Mouse (Mus musculus): ENCODE measurements around the gene Nes.

The Nes gene

GRCm38 (mm10) chr3:87970939-87971488, at the start of gene Nes:
Gene Nes, plus strand, starts transcription at chr3:87971078.
- DNase-seq = peak; percentile 68

- DNase-seq = no peak
Observed at GRCm38 (mm10) chr3:87924996-87925395, 45.9 kb upstream of the Nes start.

- DNase-seq = no peak
Observed at GRCm38 (mm10) chr3:87927452-87927851, 43.4 kb upstream of the Nes start.

DNA sequence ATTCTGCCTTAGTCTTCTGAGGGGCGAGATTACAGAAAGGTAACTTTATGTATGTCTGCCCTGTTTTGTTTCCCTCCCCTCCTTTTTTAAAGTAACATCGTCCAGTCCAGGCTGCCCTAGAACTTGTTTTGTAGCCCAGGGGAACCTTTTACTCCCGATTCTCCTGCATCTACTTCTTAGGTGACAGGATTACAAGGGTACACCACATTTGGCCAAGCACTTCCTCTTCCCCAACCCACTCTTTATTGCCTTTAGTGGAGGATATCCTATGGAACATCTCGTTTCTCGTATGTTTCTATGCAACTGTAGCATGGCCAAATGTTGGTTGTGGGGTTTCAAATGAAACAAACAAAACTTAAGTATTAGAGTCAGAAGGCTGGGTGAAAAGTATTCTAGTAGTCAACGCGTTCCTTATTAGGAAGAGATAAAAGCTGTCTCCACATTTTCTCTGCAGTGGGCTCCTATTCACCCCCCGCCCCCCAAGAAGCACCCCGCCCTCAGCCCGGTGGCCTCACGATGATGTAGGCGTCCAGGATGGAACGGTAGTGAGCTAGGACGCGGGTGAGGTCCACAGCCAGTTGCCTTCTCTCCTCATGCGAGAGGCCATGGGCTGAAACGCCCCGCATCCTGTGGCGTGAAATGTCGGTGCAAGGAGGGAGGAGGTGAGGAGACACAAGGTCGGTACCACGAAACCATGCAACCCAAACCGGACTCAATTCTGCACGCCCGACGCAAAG, 41.4 kb upstream of the Nes start:
- DNase-seq = no peak

DNA sequence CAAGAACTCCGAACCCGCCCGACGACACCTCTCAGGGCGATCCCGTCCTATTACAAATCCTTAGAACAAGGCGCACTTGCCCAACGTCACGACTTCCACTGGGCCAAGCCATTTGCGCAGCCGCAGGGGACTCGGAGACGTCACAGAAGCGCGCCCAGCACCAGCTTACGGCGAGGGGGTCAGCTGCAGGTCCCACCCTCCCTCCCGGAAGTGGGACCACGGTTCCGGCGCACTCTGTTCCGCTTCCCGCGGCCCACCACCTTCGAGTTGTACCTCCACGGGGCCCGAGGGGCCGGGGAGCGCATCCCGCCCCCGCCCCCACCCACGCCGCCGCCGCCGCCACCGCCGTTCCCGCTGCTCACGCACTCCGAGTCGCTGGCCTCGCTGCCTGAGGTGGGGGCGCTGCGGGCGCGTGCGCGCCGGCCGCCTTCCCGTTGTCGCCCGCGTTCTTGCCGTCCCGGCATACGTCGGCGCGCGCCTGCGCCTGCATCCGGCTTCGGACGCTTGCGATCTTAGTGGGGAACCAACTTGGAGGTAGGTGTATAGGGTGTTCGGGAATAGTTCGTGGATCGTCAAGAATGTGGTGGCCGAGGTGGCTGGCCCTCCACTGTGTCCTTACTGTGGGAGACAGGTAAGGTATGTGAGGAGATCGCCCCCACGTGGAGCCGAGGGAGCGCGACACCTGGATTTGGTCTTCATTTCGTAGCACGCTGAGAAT, 40.6 kb upstream of the Nes start, which contains the start of the genes Isg20l2 and Rrnad1:
Isg20l2 (plus strand) TSS at position 237 of the 718 bp plus-strand sequence.
Rrnad1 (minus strand) TSS at position 640 of the 718 bp plus-strand sequence.
- DNase-seq = peak; percentile 96

DNA sequence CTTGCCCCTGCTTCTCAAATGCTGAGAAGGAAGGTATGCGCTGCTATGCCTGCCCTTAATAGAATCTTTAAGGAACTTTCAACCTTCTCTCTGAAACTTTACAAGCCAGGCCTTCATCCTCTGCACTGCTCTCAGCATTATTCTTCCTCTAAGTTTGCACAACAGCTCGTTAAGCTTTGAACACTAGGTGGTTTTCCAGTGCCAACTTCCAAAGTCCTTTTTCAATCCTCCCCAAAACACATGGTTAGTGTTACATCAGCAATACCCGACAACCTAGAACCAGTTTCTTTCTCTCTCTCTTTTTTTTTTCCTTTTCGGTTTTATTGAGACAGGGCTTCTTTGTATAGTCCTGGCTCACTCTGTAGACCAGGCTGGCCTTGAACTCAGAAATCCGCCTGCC, 36.9 kb upstream of the Nes start:
- DNase-seq = no peak

- DNase-seq = no peak
Observed at GRCm38 (mm10) chr3:87934501-87934900, 36.4 kb upstream of the Nes start.

DNA sequence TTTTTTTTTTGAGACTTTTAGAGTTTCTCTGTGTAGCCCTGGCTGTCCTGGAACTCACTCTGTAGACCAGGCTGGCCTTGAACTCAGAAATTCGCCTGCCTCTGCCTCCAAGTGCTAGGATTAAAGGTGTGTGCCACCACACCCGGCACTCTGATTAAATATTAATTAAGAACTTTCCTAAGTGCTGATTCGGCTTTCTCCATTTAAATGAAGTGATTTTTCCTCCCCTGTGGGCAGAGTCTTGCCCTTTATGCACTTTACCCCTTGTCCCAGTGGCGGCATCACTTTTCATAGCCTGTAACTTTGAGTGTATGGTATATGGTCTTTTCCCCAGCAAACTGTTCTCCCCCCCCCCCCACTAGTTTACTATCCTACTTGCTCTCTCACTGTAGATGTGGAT, 35.7 kb upstream of the Nes start:
- DNase-seq = no peak

GRCm38 (mm10) chr3:87935776-87936175, 35.1 kb upstream of the Nes start:
- peak; percentile 77 for DNase-seq

DNA sequence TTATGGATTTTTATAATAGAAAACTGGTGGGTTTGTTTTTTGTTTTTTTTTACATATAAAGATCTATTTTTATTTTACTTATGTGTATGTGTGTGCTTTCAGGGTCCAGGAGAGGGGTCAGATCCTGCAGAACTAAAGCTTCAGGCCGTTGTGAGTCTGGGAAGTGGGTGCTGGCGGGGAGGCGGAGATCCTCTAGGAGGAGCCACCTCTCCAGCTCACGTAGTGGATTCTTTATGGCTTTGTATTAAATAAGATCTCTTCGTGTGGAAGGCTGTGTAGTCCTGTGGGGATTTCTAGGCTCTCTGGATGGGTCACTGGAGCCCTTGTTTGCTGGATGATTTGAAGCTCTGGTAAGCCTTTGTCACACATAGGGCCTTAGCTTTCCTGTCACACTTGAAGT, 30.3 kb upstream of the Nes start:
- no peak for DNase-seq

DNA sequence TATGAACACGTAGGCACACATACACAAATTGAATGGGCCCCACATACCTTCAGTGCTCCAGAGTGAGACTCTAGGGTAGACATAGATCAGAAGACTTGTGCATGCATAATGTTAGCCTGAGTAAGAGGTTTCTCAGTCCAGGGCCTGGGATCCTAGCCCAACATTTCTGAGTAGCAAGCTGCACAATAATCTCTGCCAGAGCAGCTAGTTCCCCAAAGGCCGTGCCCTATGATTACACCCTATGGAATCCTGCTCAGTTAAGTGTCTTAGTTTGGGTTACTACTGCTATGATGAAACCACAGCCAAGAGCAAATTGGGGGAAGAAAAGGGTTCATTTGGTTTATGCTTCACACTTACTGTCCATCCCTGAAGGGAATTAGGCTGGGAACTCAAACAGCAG, 28.4 kb upstream of the Nes start:
- DNase-seq = no peak

- DNase-seq = no peak
Observed at GRCm38 (mm10) chr3:87943586-87943985, 27.3 kb upstream of the Nes start.

DNA sequence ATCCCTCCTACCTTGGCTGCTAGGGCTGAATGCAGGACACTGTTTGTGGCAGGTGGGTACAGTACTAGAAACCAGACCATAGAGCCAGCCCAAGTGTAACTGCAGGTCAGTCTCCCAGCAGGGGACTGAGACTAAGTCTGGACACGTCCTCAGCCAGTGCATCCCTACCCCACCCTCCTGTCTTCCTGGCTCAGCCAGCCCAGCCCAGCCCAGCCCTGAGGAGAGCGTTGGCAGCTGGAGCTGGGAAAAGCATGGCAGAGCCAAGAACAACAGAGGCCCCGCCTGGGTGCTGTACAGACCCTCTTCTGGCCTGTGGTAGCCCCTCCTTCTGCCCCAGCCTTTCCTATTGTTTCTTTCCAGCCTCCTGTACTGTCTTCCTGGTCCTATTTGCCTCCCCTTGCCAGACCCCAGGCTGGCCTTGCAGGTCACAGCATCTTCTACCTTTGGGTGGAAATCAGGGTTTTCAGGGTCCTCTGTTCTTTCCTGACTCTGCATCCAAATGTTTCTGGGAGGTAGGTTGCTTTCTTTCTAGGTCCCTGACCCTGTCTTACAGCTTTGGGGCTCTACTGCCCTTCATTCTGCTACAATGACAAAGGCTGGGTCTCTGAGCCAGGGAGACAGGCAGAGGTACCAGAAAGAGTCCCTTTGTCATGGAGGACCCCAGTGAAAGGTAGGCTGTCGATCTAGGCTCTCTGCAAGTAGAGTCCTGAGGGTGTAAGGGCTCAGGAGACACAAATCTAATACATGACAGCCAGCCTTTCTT, 25.9 kb upstream of the Nes start:
- DNase-seq = no peak

DNA sequence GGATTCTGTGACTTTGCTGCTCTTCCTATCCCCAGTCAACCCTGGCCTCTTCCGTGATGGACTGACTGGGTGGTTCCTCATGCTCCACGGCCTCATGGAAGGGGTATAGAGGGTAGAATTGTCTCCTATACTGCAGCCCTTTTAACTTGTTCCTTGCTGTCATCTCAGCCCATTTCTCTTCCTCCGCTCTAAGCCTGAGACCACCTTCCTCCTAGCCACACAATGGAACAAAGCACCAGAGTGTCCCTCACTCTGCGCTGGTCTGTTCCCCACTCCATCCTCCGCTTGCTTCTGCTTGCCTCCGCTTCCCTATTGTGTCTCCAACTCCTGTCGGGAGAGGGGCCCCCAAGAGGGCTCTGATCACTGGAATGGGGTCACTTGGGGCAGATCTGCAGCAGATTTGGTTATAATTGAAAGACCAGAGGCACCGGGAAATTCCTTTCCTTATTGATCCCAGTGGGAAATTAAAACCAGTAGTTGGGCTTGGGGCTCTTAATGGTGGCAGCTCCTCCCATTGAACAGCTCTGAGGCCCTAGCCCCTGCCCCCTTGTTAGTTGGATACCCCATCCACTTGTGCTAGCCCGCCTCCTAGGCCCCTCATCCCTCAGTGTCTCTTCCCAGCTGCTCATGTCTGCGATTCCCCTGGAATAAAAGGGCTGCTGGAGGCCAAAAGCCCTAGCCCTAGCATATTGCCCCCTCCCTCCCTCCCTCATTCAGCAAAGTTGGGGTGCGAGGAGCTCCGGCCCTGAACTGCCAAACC, 24.9 kb upstream of the Nes start:
- no peak for DNase-seq

- no peak for DNase-seq
Observed at GRCm38 (mm10) chr3:87946541-87946860, 24.4 kb upstream of the Nes start.

- DNase-seq = no peak
Observed at GRCm38 (mm10) chr3:87947056-87947810, 23.6 kb upstream of the Nes start.

DNA sequence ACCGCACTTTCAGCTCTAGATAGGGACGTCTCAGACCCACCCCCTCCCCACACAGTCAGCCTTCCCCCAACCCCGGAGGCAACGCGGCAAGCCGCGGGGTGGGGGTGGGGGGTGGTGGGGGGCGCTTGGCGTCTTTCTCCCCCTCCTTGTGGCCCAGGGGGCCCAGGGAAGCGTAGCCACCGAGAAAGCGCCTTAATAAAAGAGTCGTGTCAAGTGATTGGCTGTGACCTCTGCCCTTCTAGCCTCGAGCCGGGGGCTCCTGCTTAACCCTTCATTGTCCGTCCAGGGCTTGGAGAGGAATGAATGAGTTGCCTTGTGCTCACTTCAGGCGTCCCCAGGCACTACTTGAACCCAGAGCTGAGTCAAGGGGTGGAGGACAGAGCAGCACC, 23.1 kb upstream of the Nes start:
- DNase-seq = no peak

DNA sequence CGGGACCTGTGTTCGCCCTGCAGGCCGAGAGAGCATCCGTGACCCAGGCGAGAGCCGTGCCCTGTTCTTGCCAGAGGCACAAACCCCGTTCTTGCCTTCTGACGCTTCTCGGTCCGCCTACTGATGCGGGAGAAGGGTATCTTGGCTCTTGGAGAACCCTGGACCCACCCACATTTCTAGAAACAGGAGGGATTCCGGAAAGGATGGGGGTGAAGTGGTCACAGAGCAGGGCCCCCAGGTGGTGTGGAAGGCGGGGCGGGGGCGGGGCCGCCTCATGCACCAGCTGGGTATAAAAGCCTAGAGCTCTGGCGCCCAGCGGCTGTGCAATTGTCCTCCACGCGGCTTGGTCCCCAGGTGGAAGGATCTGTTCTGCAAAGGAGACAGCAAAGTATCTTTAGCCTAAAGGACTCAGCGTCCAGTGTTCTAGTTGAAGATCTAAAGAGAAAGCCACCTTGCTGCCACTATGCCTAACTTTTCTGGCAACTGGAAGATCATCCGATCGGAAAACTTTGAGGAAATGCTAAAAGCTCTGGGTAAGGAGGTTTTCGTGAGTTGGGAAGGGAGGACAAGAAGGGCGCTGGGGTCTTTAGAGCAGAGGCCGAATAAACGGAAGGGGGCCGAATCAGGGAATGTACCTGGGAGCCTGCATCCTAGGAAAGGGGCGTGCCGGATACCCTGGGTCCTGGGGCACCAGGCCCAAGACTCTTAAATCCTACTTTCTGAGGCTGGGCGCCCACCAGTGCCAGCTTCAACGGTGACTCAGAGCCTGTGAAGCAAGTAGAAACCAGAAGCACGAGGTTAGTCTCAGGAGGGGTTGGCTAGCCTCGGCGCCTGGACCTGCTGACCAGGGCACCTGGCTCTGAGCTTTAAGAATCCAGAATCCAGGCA, 22.3 kb upstream of the Nes start, which contains the start of gene Crabp2:
Crabp2 (plus strand) TSS at position 289 of the 888 bp plus-strand sequence.
- DNase-seq = no peak

DNA sequence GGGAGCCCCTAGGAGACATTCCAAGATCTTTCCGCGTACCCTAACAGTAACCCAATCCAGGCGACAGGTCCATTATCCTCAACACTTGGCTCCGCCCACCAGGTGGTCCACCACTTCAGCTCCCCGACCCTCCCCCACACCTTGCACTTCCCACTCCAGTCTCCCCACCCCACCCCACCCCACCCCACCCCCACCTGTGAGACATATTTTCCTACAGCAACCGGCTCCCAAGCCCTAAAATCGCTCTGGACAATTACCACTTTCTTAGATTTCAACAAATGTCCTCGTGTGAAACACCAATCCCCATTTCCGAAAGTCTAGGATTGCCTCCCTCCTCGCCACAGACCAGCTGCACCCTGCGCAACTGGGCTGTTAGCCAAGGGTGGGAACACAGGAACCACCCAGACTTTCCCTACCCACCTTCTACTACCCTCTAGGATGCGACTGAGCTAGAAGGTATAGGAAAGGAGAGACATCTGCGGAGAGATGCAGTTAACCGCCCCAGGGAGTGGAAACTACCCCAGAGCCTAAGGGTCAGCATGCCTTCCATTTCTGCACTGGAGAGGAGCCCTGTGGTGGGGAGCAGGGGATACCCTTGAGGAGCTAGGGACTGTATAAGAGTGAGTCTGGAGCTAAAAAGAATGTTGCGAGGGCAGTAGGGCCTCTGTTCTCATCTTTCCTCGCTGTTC, 21.5 kb upstream of the Nes start:
- no peak for DNase-seq

GRCm38 (mm10) chr3:87949955-87950515, 20.8 kb upstream of the Nes start:
- DNase-seq = no peak

All from kidney, adult 18-20 months (tissue).